ENCODE assay signal across 8 mouse cellular contexts in the genomic region with DNA sequence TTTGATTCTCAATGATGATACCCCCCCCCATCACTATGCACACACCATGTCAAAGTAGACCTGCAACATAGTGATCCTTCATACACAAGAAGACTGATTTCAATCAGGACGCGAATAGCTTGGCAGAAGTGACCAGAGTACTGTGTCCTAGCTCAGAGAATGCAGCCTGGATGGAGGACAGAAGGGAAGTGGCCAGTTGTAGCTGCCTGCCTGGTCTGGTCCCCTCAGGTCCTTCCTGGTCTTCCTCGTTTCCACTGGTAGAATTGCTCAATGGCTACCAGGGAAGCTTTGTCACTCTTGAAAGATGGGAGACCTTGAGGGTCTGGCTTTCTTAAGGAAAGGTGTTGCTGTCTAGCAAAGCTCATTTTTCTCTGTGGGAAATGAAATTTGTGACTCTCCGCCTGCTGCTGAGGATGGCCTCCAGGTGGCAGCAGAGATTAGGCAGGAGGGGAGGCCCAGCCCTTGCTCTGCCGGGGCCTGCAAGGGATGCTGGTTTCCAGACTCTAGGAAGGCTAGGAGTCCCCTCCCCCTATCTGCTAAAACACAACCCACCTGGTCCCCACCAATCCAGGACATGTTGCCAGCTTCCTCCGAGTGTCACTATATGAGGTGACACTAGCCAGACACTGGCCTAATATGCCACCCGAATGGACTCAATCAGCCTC. TPM values are rescaled to one million over a fixed set of nuclear protein-coding genes. Genes with fewer than 3 reads are reported as not detected.
A peak's percentile ranks its signal among the peaks of the same experiment; 100 is the strongest.
DNase-seq lines count a peak whose midpoint lies in the region; ATAC-seq and TF ChIP-seq lines count a peak whose summit lies in the region.

No protein-coding gene starts in this region.

- peaks cover 30% of the 10 kb centered on the region for H3K4me1 ChIP-seq in E14TG2a.4 (replicated peaks; ENCODE audit: low read depth, low read length)
- H3K4me1 ChIP-seq in heart, embryonic 11.5 days (ENCODE audit: control insufficient read depth, insufficient read depth, low read length), result peaks cover 4% of the 10 kb centered on the region; the same call in 1 of the 2 replicates
- H3K4me1 ChIP-seq in kidney, embryonic 16.5 days (ENCODE audit: insufficient read depth, low read length), result no peaks in the 10 kb centered on the region
- H3K4me1 ChIP-seq in liver, postnatal 0 days (ENCODE audit: insufficient read depth), result no peaks in the 10 kb centered on the region
- peaks cover 6% of the 10 kb centered on the region for H3K4me1 ChIP-seq in neural tube, embryonic 15.5 days

- peak; percentile 84 for DNase-seq in adrenal gland, postnatal 10 days
- peak; percentile 67 for DNase-seq in embryo, embryonic 11.5 days (ENCODE audit: low read depth, low spot score)
- DNase-seq in liver, postnatal 0 days, result peak; percentile 71
- DNase-seq in urinary bladder, postnatal 25 days (ENCODE audit: low spot score), result peak; percentile 76

- TF ChIP-seq CTCF in E14TG2a.4 (conservative IDR thresholded peaks at IDR 0.05; ENCODE audit: low read length), result peak; percentile 89
- peak; percentile 89 for TF ChIP-seq CTCF in liver, postnatal 0 days (IDR thresholded peaks at IDR 0.05; ENCODE audit: low read depth)

- peaks cover 13% of the 10 kb centered on the region for H3K27me3 ChIP-seq in E14TG2a.4 (ENCODE audit: insufficient read depth, low read length)
- no peaks in the 10 kb centered on the region for H3K27me3 ChIP-seq in heart, embryonic 11.5 days (ENCODE audit: control insufficient read depth, insufficient read depth, low read length)
- no peaks in the 10 kb centered on the region for H3K27me3 ChIP-seq in kidney, embryonic 16.5 days (ENCODE audit: insufficient read depth, low read length)
- no peaks in the 10 kb centered on the region for H3K27me3 ChIP-seq in liver, postnatal 0 days (ENCODE audit: insufficient read depth, low read length)
- no peaks in the 10 kb centered on the region for H3K27me3 ChIP-seq in neural tube, embryonic 15.5 days (replicated peaks)

- no peak for TF ChIP-seq EP300 in liver, postnatal 0 days (IDR thresholded peaks at IDR 0.05; ENCODE audit: low read depth)

- 0 out of 2 replicates have a peak overlapping the region, but pooled peaks have one; percentile 34 for H3K9ac ChIP-seq in heart, embryonic 11.5 days (ENCODE audit: low read depth, low read length)
- H3K9ac ChIP-seq in kidney, embryonic 16.5 days (replicated peaks; ENCODE audit: low read length), result no peak overlapping the region
- no peak overlapping the region for H3K9ac ChIP-seq in liver, postnatal 0 days (replicated peaks)
- 0 out of 2 replicates have a peak overlapping the region, but pooled peaks have one; percentile 1 for H3K9ac ChIP-seq in neural tube, embryonic 15.5 days (replicated peaks)

- no peaks in the 10 kb centered on the region for H3K36me3 ChIP-seq in E14TG2a.4 (ENCODE audit: insufficient read depth, low read length)
- H3K36me3 ChIP-seq in heart, embryonic 11.5 days (ENCODE audit: control insufficient read depth, insufficient read depth, low read length), result no peaks in the 10 kb centered on the region
- H3K36me3 ChIP-seq in kidney, embryonic 16.5 days (ENCODE audit: insufficient read depth, low read length), result no peaks in the 10 kb centered on the region
- H3K36me3 ChIP-seq in liver, postnatal 0 days (replicated peaks; ENCODE audit: insufficient read depth, low read length), result no peaks in the 10 kb centered on the region
- H3K36me3 ChIP-seq in neural tube, embryonic 15.5 days, result no peaks in the 10 kb centered on the region

- no peak for ATAC-seq in heart, embryonic 11.5 days (replicated peaks; ENCODE audit: insufficient number of reproducible peaks, low FRiP score, low TSS enrichment)
- peak; percentile 86 for ATAC-seq in kidney, embryonic 16.5 days (ENCODE audit: low FRiP score, low TSS enrichment)
- no peak for ATAC-seq in liver, postnatal 0 days
- peak; percentile 91 for ATAC-seq in neural tube, embryonic 15.5 days (ENCODE audit: low FRiP score)

- H3K9me3 ChIP-seq in E14TG2a.4 (ENCODE audit: low read length), result no peaks in the 10 kb centered on the region
- H3K9me3 ChIP-seq in heart, embryonic 11.5 days (replicated peaks; ENCODE audit: control insufficient read depth, low read length), result no peaks in the 10 kb centered on the region
- H3K9me3 ChIP-seq in kidney, embryonic 16.5 days (ENCODE audit: low read length), result no peaks in the 10 kb centered on the region
- H3K9me3 ChIP-seq in liver, postnatal 0 days (ENCODE audit: low read length), result no peaks in the 10 kb centered on the region
- no peaks in the 10 kb centered on the region for H3K9me3 ChIP-seq in neural tube, embryonic 15.5 days (replicated peaks)

- no peak overlapping the region for H3K27ac ChIP-seq in heart, embryonic 11.5 days (ENCODE audit: low read depth, low read length)
- no peak overlapping the region for H3K27ac ChIP-seq in kidney, embryonic 16.5 days (ENCODE audit: low read length)
- no peak overlapping the region for H3K27ac ChIP-seq in liver, postnatal 0 days (ENCODE audit: low read depth)
- 0 out of 2 replicates have a peak overlapping the region, but pooled peaks have one; percentile 3 for H3K27ac ChIP-seq in neural tube, embryonic 15.5 days (replicated peaks)

- H3K4me3 ChIP-seq in E14TG2a.4 (replicated peaks; ENCODE audit: low read length), result no peak overlapping the region
- no peak overlapping the region for H3K4me3 ChIP-seq in heart, embryonic 11.5 days (ENCODE audit: low read depth, low read length)
- H3K4me3 ChIP-seq in kidney, embryonic 16.5 days (ENCODE audit: low read length), result no peak overlapping the region
- H3K4me3 ChIP-seq in liver, postnatal 0 days (ENCODE audit: low read depth, low read length), result no peak overlapping the region
- no peak overlapping the region for H3K4me3 ChIP-seq in neural tube, embryonic 15.5 days (replicated peaks)

- no peak overlapping the region for H3K4me2 ChIP-seq in heart, embryonic 11.5 days
- H3K4me2 ChIP-seq in kidney, embryonic 16.5 days (replicated peaks; ENCODE audit: low read depth, low read length), result no peak overlapping the region
- no peak overlapping the region for H3K4me2 ChIP-seq in liver, postnatal 0 days (ENCODE audit: low read depth, low read length)
- no peak overlapping the region for H3K4me2 ChIP-seq in neural tube, embryonic 15.5 days

- 7% methylated on average over 7 of the region's 7 CpGs for WGBS in heart, embryonic 11.5 days (ENCODE audit: insufficient replicate concordance)
- 14% methylated on average over 7 of the region's 7 CpGs for WGBS in kidney, embryonic 16.5 days
- 18% methylated on average over 7 of the region's 7 CpGs for WGBS in liver, postnatal 0 days (ENCODE audit: insufficient replicate concordance)
- WGBS in neural tube, embryonic 15.5 days, result 20% methylated on average over 7 of the region's 7 CpGs

RNA-seq across cellular contexts. Expression of gene Slc4a5, which starts 4.5 kb away (rescaled TPM):
- under 1 TPM; 0.12 to 0.15 TPM for total RNA-seq in adrenal gland, postnatal 10 days (2021)
- 0.21 and 0.38 TPM in 2 replicates for polyA plus RNA-seq in heart, embryonic 11.5 days (2014; fragmentation: Nextera tagmentation; extraction: Ambion mirVana)
- polyA plus RNA-seq in kidney, embryonic 16.5 days (2015; fragmentation: Nextera tagmentation; extraction: Ambion mirVana), result 0.72 and 0.91 TPM in 2 replicates
- polyA plus RNA-seq in liver, postnatal 0 days (2015; fragmentation: Nextera tagmentation; extraction: Ambion mirVana), result 0.04 and 0.05 TPM in 2 replicates
- 0.27 and 0.57 TPM in 2 replicates for polyA plus RNA-seq in neural tube, embryonic 15.5 days (2015; fragmentation: Nextera tagmentation; extraction: Ambion mirVana)

RNA-seq across cellular contexts. Expression of gene Dctn1, which starts 49.4 kb away (rescaled TPM):
- total RNA-seq in adrenal gland, postnatal 10 days (2021), result 100 to 1,000 TPM; 101 to 119 TPM
- polyA plus RNA-seq in heart, embryonic 11.5 days (2014; fragmentation: Nextera tagmentation; extraction: Ambion mirVana), result 49.7 and 61.1 TPM in 2 replicates
- polyA plus RNA-seq in kidney, embryonic 16.5 days (2015; fragmentation: Nextera tagmentation; extraction: Ambion mirVana), result 97.7 and 101 TPM in 2 replicates
- polyA plus RNA-seq in liver, postnatal 0 days (2015; fragmentation: Nextera tagmentation; extraction: Ambion mirVana), result 13.2 and 14.7 TPM in 2 replicates
- polyA plus RNA-seq in neural tube, embryonic 15.5 days (2015; fragmentation: Nextera tagmentation; extraction: Ambion mirVana), result 149 and 153 TPM in 2 replicates

RNA-seq across cellular contexts. Expression of gene 1700003E16Rik, which starts 58.9 kb away (rescaled TPM):
- total RNA-seq in adrenal gland, postnatal 10 days (2021), result under 1 TPM; 0.24 to 0.39 TPM
- 0.14 and 0.27 TPM in 2 replicates for polyA plus RNA-seq in heart, embryonic 11.5 days (2014; fragmentation: Nextera tagmentation; extraction: Ambion mirVana)
- 2.6 and 2.8 TPM in 2 replicates for polyA plus RNA-seq in kidney, embryonic 16.5 days (2015; fragmentation: Nextera tagmentation; extraction: Ambion mirVana)
- 0.25 and 0.27 TPM in 2 replicates for polyA plus RNA-seq in liver, postnatal 0 days (2015; fragmentation: Nextera tagmentation; extraction: Ambion mirVana)
- polyA plus RNA-seq in neural tube, embryonic 15.5 days (2015; fragmentation: Nextera tagmentation; extraction: Ambion mirVana), result 7.9 and 8.2 TPM in 2 replicates

RNA-seq across cellular contexts. Expression of gene Wdr54, which starts 58.9 kb away (rescaled TPM):
- total RNA-seq in adrenal gland, postnatal 10 days (2021), result 1 to 10 TPM; 2.0 to 2.2 TPM
- polyA plus RNA-seq in heart, embryonic 11.5 days (2014; fragmentation: Nextera tagmentation; extraction: Ambion mirVana), result 4.5 and 6.9 TPM in 2 replicates
- polyA plus RNA-seq in kidney, embryonic 16.5 days (2015; fragmentation: Nextera tagmentation; extraction: Ambion mirVana), result 7.7 and 8.0 TPM in 2 replicates
- polyA plus RNA-seq in liver, postnatal 0 days (2015; fragmentation: Nextera tagmentation; extraction: Ambion mirVana), result 0.17 and 0.20 TPM in 2 replicates
- polyA plus RNA-seq in neural tube, embryonic 15.5 days (2015; fragmentation: Nextera tagmentation; extraction: Ambion mirVana), result 14.7 and 18.6 TPM in 2 replicates

Comparison
In these comparisons a context has a peak if more than half of its experiments do, and no peak if none do; other contexts are left out.
1. ATAC-seq: peak in kidney, embryonic 16.5 days (single experiment) and neural tube, embryonic 15.5 days (single experiment); none in heart, embryonic 11.5 days (single experiment) and liver, postnatal 0 days (single experiment).
2. H3K9ac ChIP-seq: peak in heart, embryonic 11.5 days (single experiment) and neural tube, embryonic 15.5 days (single experiment); none in kidney, embryonic 16.5 days (single experiment) and liver, postnatal 0 days (single experiment).
3. Peak in every context shown above with its lines, with median percentiles within 50 percentile points of each other: DNase-seq.